ENCODE assay signal across 31 mouse cellular contexts in genomic region chr6:3494285-3494684, GRCm38 (mm10). TPM values are rescaled to one million over a fixed set of nuclear protein-coding genes. Genes with fewer than 3 reads are reported as not detected.
"Had no signal": no experiment of that assay in that cellular context is flagged by ENCODE, and none has a peak within 500 bp of the region (broad histone marks: within the 10 kb centered on the region; RNA-seq: fewer than 3 reads in every experiment).

No protein-coding gene starts in this region.

- H3K9ac ChIP-seq: heart, embryonic 13.5 days; heart, embryonic 15.5 days; hindbrain, embryonic 12.5 days; hindbrain, embryonic 14.5 days; intestine, embryonic 15.5 days; limb, embryonic 12.5 days; liver, embryonic 13.5 days had no signal

- ATAC-seq: hindbrain, embryonic 16.5 days; inflammation-experienced regulatory T-cells, adult 6 months; intestine, embryonic 15.5 days; intestine, postnatal 0 days had no signal

- H3K9me3 ChIP-seq: heart, embryonic 13.5 days; heart, embryonic 15.5 days; hindbrain, embryonic 10.5 days; hindbrain, embryonic 12.5 days; intestine, embryonic 15.5 days; limb, embryonic 10.5 days; limb, embryonic 12.5 days; liver, embryonic 13.5 days had no signal

- H3K4me2 ChIP-seq: heart, embryonic 11.5 days; heart, embryonic 13.5 days; heart, embryonic 15.5 days; hindbrain, embryonic 12.5 days; hindbrain, embryonic 14.5 days; intestine, embryonic 15.5 days; limb, embryonic 12.5 days; liver, embryonic 11.5 days; liver, embryonic 13.5 days had no signal

- DNase-seq: gastrocnemius, adult 2 months; gastrocnemius, postnatal 10 days; gastrocnemius, postnatal 25 days; heart, adult 2 months; heart, postnatal 14 days; heart, postnatal 4 days; kidney, adult 18-20 months; kidney, adult 8-10 months; kidney, postnatal 10 days; kidney, postnatal 25 days; kidney, postnatal 4 days; liver; liver, embryonic 13.5 days had no signal

- H3K27ac ChIP-seq: gastrocnemius, adult 2 months; heart, adult 2 months; heart, embryonic 13.5 days; heart, embryonic 15.5 days; hindbrain, embryonic 10.5 days; hindbrain, embryonic 12.5 days; hindbrain, embryonic 14.5 days; intestine, embryonic 15.5 days; layer of hippocampus, adult 2 months; left cerebral cortex, adult 2 months; limb, embryonic 10.5 days; limb, embryonic 12.5 days; liver, embryonic 13.5 days had no signal

- H3K4me1 ChIP-seq: intestine, embryonic 15.5 days had no signal

- H3K27me3 ChIP-seq: hindbrain, embryonic 12.5 days; intestine, embryonic 15.5 days; limb, embryonic 12.5 days had no signal

- H3K4me3 ChIP-seq: gastrocnemius, adult 2 months; heart, adult 2 months; heart, embryonic 13.5 days; heart, embryonic 15.5 days; hindbrain, embryonic 10.5 days; hindbrain, embryonic 12.5 days; intestine, embryonic 15.5 days; layer of hippocampus, adult 2 months; left cerebral cortex, adult 2 months; limb, embryonic 10.5 days; limb, embryonic 12.5 days; liver, embryonic 13.5 days had no signal

- H3K36me3 ChIP-seq: heart, embryonic 13.5 days; heart, embryonic 15.5 days; hindbrain, embryonic 10.5 days; hindbrain, embryonic 12.5 days; intestine, embryonic 15.5 days; limb, embryonic 10.5 days; limb, embryonic 12.5 days; liver, embryonic 13.5 days had no signal

RNA-seq across cellular contexts. Expression of gene Hepacam2, which starts 3.8 kb away (rescaled TPM):
- total RNA-seq: gastrocnemius, postnatal 10 days; gastrocnemius, postnatal 25 days; gastrocnemius, postnatal 4 days; granulocyte monocyte progenitor cell, adult 5-6 weeks; heart, postnatal 14 days had no signal
- polyA plus RNA-seq: heart, postnatal 0 days; liver, embryonic 13.5 days had no signal
